Mouse (Mus musculus): Measurements from ENCODE around the gene Sdk2. TPM values are rescaled to one million over a fixed set of nuclear protein-coding genes. Genes with fewer than 3 reads are reported as not detected.

Gene Sdk2
- total and polyA plus RNA-seq, 3 experiments = 0.22 TPM; not detected in 2

DNA sequence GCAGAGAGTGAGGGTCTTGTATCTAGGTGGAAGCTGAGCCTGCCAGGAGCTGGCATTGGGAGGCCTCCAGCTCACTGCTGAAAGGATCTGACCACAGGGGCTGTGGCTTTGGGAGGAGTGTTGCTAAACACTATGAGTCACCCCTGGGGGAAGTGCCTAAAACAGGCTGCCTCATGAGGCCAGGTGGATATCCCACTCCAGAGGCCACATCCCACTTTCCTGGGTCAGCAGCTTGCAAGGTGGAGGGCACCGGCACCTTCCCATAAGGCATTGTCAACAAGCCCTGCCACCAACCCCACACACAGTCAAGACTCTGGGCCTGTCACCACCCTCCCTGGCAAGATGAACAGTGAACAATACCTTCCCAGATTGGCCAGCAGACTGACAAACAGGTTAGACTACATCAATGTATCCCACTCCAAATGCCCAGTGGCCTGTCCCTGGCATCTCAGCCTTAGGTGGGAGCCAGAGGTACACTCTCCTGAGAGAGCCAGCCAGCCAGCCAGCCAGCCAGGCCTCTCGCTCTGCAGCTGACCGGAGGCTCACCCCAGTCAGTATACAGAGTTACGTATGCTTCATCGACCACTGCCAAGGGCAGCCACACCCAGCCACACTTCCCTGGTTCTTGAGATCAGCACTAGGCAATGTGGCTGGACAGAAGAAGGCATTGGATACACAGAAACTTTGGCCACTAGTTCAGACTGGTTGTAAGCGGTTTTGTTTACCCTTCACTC is 333.0 kb downstream of the Sdk2 start:
- ATAC-seq (ENCODE audit: extremely low read depth, insufficient number of reproducible peaks, low FRiP score, poor library complexity, severe bottlenecking) = peak; percentile 63
- H3K4me3 ChIP-seq (ENCODE audit: low read depth, low read length) = peak overlapping the region; percentile 44; the same call in 1 of the 2 replicates
- H3K36me3 ChIP-seq (replicated peaks) = peaks cover 92% of the 10 kb centered on the region
- DNase-seq (ENCODE audit: low spot score) = peak; percentile 57
- H3K27me3 ChIP-seq (ENCODE audit: insufficient read depth, low read length) = no peaks in the 10 kb centered on the region
- H3K4me1 ChIP-seq (ENCODE audit: insufficient read depth, low read depth, low read length) = peaks cover 67% of the 10 kb centered on the region
- TF ChIP-seq TAL1 (conservative IDR thresholded peaks at IDR 0.05; ENCODE audit: low read depth, low read length) = no peak
- TF ChIP-seq GATA1 (IDR thresholded peaks at IDR 0.05; ENCODE audit: borderline replicate concordance, low read length) = no peak
- TF ChIP-seq GATA2 (IDR thresholded peaks at IDR 0.05; ENCODE audit: borderline replicate concordance, low read depth, low read length) = no peak
- TF ChIP-seq POLR2AphosphoS5 (IDR thresholded peaks at IDR 0.05; ENCODE audit: insufficient replicate concordance, low read depth, low read length) = no peak
- TF ChIP-seq CTCF (IDR thresholded peaks at IDR 0.05; ENCODE audit: low read depth, low read length) = no peak
- H3K9me3 ChIP-seq (replicated peaks) = no peaks in the 10 kb centered on the region

DNA sequence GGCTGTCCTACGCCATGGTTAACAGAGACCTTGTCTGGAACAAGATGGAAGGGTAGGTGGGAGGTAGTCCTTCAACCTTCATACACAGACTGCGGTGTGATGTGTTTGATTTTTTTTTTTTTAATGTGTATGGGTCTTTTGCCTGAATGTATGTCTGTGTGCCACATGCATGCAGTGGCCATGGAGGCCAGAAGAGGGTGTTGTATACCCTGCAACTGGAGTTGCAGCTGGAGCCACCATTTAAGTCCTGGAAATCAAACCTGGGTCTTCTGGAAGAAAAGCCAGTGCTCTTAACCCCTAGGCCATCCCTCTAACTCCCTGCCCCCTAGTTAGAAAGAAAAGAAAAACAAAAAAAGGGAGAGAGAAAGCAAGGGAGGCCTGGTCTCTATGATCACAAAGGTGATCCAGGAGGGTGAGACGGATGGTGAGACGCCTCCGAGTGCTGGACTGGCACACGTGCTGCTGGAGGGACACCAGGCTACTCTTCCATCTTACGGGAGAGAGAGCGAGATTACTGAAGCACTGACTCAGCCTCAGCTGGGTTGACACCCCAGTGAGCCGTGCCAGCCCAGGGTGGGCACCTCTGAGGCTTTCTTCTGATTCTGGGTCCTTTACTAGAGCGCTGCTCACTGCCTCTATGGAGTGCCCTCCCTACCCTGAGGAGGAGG is 334.8 kb downstream of the Sdk2 start:
- DNase-seq (ENCODE audit: low spot score) = no peak
- H3K4me1 ChIP-seq (ENCODE audit: insufficient read depth, low read depth, low read length) = peaks cover 50% of the 10 kb centered on the region
- H3K27me3 ChIP-seq (ENCODE audit: insufficient read depth, low read length) = no peaks in the 10 kb centered on the region
- ATAC-seq (ENCODE audit: extremely low read depth, insufficient number of reproducible peaks, low FRiP score, poor library complexity, severe bottlenecking) = no peak
- peaks cover 94% of the 10 kb centered on the region for H3K36me3 ChIP-seq (replicated peaks)
- H3K9me3 ChIP-seq (replicated peaks) = no peaks in the 10 kb centered on the region
- TF ChIP-seq CTCF (IDR thresholded peaks at IDR 0.05; ENCODE audit: low read depth, low read length) (no peak), GATA2 (IDR thresholded peaks at IDR 0.05; ENCODE audit: borderline replicate concordance, low read depth, low read length) (no peak), POLR2AphosphoS5 (IDR thresholded peaks at IDR 0.05; ENCODE audit: insufficient replicate concordance, low read depth, low read length) (no peak), GATA1 (IDR thresholded peaks at IDR 0.05; ENCODE audit: borderline replicate concordance, low read length) (no peak), TAL1 (conservative IDR thresholded peaks at IDR 0.05; ENCODE audit: low read depth, low read length) (no peak)
- no peak overlapping the region for H3K4me3 ChIP-seq (ENCODE audit: low read depth, low read length)

DNA sequence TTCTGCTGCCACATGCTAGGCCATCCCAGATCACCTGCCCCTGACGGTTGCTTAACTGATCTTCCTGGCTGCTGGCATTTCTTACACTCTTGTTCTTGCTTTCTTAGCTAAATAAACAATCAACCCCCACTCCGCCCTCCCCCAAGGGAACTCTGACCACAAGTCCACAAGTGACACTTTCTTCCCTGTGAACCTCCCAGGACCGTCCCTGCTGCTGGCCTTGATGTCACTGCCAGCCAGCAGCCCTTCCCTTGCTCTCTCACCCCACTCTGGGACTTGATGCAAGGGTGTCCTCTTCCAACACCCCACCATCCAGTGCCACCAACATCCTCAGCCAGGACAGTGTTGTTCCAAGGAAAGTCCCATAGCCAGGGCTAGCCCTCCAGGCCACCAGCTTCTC is 336.0 kb downstream of the Sdk2 start:
- no peak for ATAC-seq (ENCODE audit: extremely low read depth, insufficient number of reproducible peaks, low FRiP score, poor library complexity, severe bottlenecking)
- H3K9me3 ChIP-seq (replicated peaks) = no peaks in the 10 kb centered on the region
- TF ChIP-seq TAL1 (conservative IDR thresholded peaks at IDR 0.05; ENCODE audit: low read depth, low read length) (no peak), GATA2 (IDR thresholded peaks at IDR 0.05; ENCODE audit: borderline replicate concordance, low read depth, low read length) (no peak), POLR2AphosphoS5 (IDR thresholded peaks at IDR 0.05; ENCODE audit: insufficient replicate concordance, low read depth, low read length) (no peak), CTCF (IDR thresholded peaks at IDR 0.05; ENCODE audit: low read depth, low read length) (no peak), GATA1 (IDR thresholded peaks at IDR 0.05; ENCODE audit: borderline replicate concordance, low read length) (no peak)
- no peak overlapping the region for H3K4me3 ChIP-seq (ENCODE audit: low read depth, low read length)
- H3K4me1 ChIP-seq (ENCODE audit: insufficient read depth, low read depth, low read length) = peaks cover 46% of the 10 kb centered on the region
- no peak for DNase-seq (ENCODE audit: low spot score)
- peaks cover 94% of the 10 kb centered on the region for H3K36me3 ChIP-seq (replicated peaks)
- no peaks in the 10 kb centered on the region for H3K27me3 ChIP-seq (ENCODE audit: insufficient read depth, low read length)

DNA sequence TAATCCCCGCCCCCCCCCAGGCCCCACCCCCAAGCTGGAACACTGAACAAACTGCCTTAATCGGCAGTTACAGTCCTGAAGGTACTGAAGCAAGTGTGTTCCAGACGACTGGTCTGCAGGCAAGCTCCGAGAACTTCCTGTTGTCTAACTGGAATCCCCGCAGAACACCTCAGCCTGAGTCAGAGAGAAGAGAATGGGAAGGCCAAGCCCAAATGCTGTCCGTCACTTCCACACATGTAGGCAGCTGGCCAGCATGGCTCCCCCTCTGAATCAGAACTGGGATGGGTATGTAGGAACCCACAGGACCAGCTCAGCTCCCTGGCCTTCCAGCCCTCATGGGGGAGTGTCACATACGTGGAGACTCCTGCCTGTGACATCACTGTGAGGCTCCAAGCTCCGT is 336.9 kb downstream of the Sdk2 start:
- Histone ChIP-seq H3K4me3 (ENCODE audit: low read depth, low read length) (no peak overlapping the region), H3K9me3 (replicated peaks) (no peaks in the 10 kb centered on the region), H3K27me3 (ENCODE audit: insufficient read depth, low read length) (no peaks in the 10 kb centered on the region), H3K36me3 (replicated peaks) (peaks cover 93% of the 10 kb centered on the region), H3K4me1 (ENCODE audit: insufficient read depth, low read depth, low read length) (peaks cover 37% of the 10 kb centered on the region)
- no peak for DNase-seq (ENCODE audit: low spot score)
- ATAC-seq (ENCODE audit: extremely low read depth, insufficient number of reproducible peaks, low FRiP score, poor library complexity, severe bottlenecking) = no peak
- TF ChIP-seq CTCF (IDR thresholded peaks at IDR 0.05; ENCODE audit: low read depth, low read length) (no peak), POLR2AphosphoS5 (IDR thresholded peaks at IDR 0.05; ENCODE audit: insufficient replicate concordance, low read depth, low read length) (no peak), GATA1 (IDR thresholded peaks at IDR 0.05; ENCODE audit: borderline replicate concordance, low read length) (no peak), TAL1 (conservative IDR thresholded peaks at IDR 0.05; ENCODE audit: low read depth, low read length) (no peak), GATA2 (IDR thresholded peaks at IDR 0.05; ENCODE audit: borderline replicate concordance, low read depth, low read length) (no peak)

DNA sequence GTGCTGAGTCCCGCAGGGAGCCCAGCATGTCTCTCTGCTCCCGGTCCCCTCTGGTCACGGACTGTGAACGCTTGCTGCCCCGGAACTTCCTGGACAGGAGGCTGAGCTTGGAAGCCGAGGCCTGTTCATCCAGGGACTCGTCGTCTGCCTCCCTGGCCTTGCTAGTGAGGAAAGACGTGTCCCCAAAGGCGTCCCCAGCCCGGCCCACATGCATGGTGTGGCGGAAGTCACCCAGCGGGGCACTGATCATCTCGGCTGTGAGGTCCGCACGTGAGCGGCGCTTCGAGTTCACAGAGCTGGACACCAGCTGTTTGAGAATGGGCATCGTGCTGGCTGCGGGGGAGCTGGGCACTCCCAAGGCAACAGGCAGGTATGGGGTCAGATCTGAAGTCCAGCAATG is 337.6 kb downstream of the Sdk2 start:
- peaks cover 90% of the 10 kb centered on the region for H3K36me3 ChIP-seq (replicated peaks)
- ATAC-seq (ENCODE audit: extremely low read depth, insufficient number of reproducible peaks, low FRiP score, poor library complexity, severe bottlenecking) = no peak

DNA sequence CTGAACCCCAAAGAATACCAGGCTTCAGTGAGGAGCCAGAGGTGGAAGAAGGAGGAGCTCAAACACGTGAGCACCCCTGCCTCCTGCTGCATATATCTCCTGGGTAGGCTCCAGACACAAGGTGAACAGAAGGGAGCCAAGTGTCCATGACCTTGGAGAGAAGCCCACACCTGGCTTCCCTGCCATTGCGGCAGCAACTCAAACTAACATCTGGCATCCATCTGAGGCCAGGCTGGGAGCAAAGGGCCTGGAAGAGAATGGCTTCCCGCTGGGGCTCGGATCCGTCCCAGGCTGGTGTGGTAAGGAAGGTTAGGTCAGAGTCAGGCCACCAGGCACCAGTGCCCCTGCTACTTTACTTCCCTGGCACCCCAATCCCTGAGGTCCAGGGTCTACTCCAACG is 338.9 kb downstream of the Sdk2 start:
- peaks cover 79% of the 10 kb centered on the region for H3K36me3 ChIP-seq (replicated peaks)

More for the DNA sequence above, 337.6 kb downstream of the Sdk2 start:
- Histone ChIP-seq H3K9me3 (replicated peaks) (no peaks in the 10 kb centered on the region), H3K27me3 (ENCODE audit: insufficient read depth, low read length) (no peaks in the 10 kb centered on the region), H3K4me3 (ENCODE audit: low read depth, low read length) (no peak overlapping the region), H3K4me1 (ENCODE audit: insufficient read depth, low read depth, low read length) (peaks cover 30% of the 10 kb centered on the region)
- no peak for TF ChIP-seq GATA1 (IDR thresholded peaks at IDR 0.05; ENCODE audit: borderline replicate concordance, low read length)
- TF ChIP-seq TAL1 (conservative IDR thresholded peaks at IDR 0.05; ENCODE audit: low read depth, low read length) = no peak
- TF ChIP-seq POLR2AphosphoS5 (IDR thresholded peaks at IDR 0.05; ENCODE audit: insufficient replicate concordance, low read depth, low read length) = no peak
- TF ChIP-seq CTCF (IDR thresholded peaks at IDR 0.05; ENCODE audit: low read depth, low read length) = no peak
- no peak for TF ChIP-seq GATA2 (IDR thresholded peaks at IDR 0.05; ENCODE audit: borderline replicate concordance, low read depth, low read length)
- DNase-seq (ENCODE audit: low spot score) = no peak

More for the DNA sequence above, 338.9 kb downstream of the Sdk2 start:
- DNase-seq (ENCODE audit: low spot score) (no peak), ATAC-seq (ENCODE audit: extremely low read depth, insufficient number of reproducible peaks, low FRiP score, poor library complexity, severe bottlenecking) (no peak)
- no peak for TF ChIP-seq TAL1 (conservative IDR thresholded peaks at IDR 0.05; ENCODE audit: low read depth, low read length)
- TF ChIP-seq POLR2AphosphoS5 (IDR thresholded peaks at IDR 0.05; ENCODE audit: insufficient replicate concordance, low read depth, low read length) = no peak
- no peak for TF ChIP-seq CTCF (IDR thresholded peaks at IDR 0.05; ENCODE audit: low read depth, low read length)
- TF ChIP-seq GATA2 (IDR thresholded peaks at IDR 0.05; ENCODE audit: borderline replicate concordance, low read depth, low read length) = no peak
- no peak for TF ChIP-seq GATA1 (IDR thresholded peaks at IDR 0.05; ENCODE audit: borderline replicate concordance, low read length)
- peaks cover 17% of the 10 kb centered on the region for H3K4me1 ChIP-seq (ENCODE audit: insufficient read depth, low read depth, low read length)
- H3K27me3 ChIP-seq (ENCODE audit: insufficient read depth, low read length) = no peaks in the 10 kb centered on the region; the same call in 1 of the 2 replicates
- no peaks in the 10 kb centered on the region for H3K9me3 ChIP-seq (replicated peaks)
- H3K4me3 ChIP-seq (ENCODE audit: low read depth, low read length) = no peak overlapping the region

Data from G1E (cell line).